Mouse (Mus musculus): ENCODE results near the gene Fndc10.
"Not testable (repeated sequence)": the region's sequence is repeated elsewhere in the genome, so short reads cannot be mapped to it uniquely, and the experiment has no call there.

DNA sequence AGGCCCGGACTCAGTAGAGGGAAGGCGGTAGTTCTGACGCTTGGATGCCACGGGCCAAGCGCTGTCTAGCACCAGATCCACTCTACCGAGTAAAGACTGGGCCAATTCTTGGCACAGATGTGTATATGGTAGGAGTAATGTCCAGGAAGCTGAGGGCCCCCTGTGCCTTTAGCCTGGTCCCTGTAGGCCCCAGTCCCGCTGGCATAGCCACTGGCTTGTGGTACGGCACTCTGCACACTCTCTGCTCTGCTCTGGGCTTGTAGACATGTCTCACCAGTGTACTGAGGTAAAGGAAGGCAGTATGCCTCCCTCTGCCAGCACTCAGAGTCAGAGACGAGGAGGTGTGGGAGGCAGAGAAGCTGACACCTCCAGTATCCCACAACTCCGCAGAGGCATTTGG is 46.5 kb downstream of the Fndc10 start:
- TF ChIP-seq CTCF (IDR thresholded peaks at IDR 0.05; ENCODE audit: insufficient read depth, low read length); POLR2A (IDR thresholded peaks at IDR 0.05; ENCODE audit: borderline replicate concordance, extremely low read depth, low read depth, low read length): not testable (repeated sequence)
